Mouse (Mus musculus) lung, adult 2 months (tissue): Measurements from ENCODE around the gene Ccdc85b.

Experiments
- CTCF ChIP-seq: fragments of 200-500 bp; IDR thresholded peaks from 2 replicates; pipeline ENCODE4 v1.5.1; 2011; ENCODE audit warnings: mild to moderate bottlenecking, low read length, control low read depth; ENCODE audit not compliant: insufficient read depth
- POLR2A ChIP-seq: fragments of 200-500 bp; IDR thresholded peaks from 2 replicates; pipeline ENCODE4 v1.6.1; 2011; ENCODE audit warnings: low read depth, mild to moderate bottlenecking, control low read depth, low read length, borderline replicate concordance; ENCODE audit errors: extremely low read depth

DNA sequence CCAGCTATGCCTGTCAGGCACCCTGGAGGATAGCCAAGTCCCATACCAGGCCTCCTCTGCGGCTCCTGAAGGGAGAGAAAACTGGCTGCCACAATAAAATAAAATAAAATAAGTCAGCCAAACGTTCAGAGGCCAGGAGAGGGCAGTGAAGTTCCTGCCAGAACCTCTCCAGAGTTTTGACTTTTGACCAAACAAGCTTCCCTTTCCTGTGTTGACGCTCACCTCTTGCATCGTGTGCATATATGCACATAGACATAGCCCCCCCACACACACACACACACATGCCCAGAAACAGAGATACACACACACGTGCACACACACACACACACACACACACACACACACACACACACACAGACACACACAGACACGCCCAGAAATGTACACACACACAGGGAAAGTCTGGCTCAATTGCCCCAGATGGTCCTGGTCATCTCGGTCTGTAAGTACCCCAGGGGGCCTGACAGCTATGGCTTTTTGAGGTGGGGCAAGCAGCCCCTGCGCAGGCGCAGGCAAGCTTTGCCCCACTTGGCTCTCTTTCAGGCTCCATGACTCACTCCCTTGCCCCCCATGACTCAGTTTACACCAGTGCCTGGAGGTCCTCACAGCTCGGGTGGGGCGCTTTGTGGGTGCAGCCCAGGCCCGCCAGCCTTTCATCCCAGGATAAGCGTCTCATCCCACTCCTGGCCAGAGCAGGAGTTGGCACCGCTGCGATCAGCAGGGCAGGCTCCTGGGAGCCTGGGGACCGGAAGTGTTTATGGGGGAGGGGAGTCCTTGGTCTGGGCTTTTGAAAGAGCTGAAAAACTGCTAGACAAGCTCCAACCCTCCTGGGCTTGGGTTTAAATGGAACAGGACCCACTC, 24.5 kb downstream of the Ccdc85b start:
- TF ChIP-seq POLR2A (no peak; the same call in 1 of the 2 replicates), CTCF (peak; percentile 43)
